Mouse (Mus musculus) CH12.LX (cell line): ENCODE data around the gene Tsen34. TPM values are rescaled to one million over a fixed set of nuclear protein-coding genes. Genes with fewer than 3 reads are reported as not detected.

Experiments used
- DNase-seq: peaks from one replicate; pipeline ENCODE4 v3.0.0-alpha.2; 2013; ENCODE audit errors: extremely low read depth
- H3K27ac ChIP-seq: 2 replicates; pipeline ENCODE4 v1.5.1; 2012; ENCODE audit warnings: low read depth, mild to moderate bottlenecking, control low read depth, moderate library complexity; ENCODE audit not compliant: insufficient read depth
- H3K27me3 ChIP-seq: replicated peaks from 2 replicates; pipeline ENCODE3; 2012; ENCODE audit warnings: inconsistent platforms
- H3K36me3 ChIP-seq, 2 experiments: replicated peaks in 1 of 2; 2 replicates each; pipeline versions ENCODE3 to v1.6.1; 2012; ENCODE audit warnings: inconsistent platforms in 1 of 2, low read length in 1 of 2, mild to moderate bottlenecking in 1 of 2, mixed read lengths in 1 of 2, moderate library complexity in 1 of 2; ENCODE audit not compliant: control insufficient read depth in 1 of 2, insufficient read depth in 1 of 2
- H3K4me1 ChIP-seq, 2 experiments: 2 replicates each; pipeline ENCODE4 v1.6.1; 2012; ENCODE audit warnings: inconsistent platforms in 1 of 2, moderate library complexity in 1 of 2; ENCODE audit not compliant: insufficient read depth in 2 of 2, control insufficient read depth in 1 of 2
- H3K4me2 ChIP-seq: 2 replicates; pipeline ENCODE4 v1.6.1; 2012; ENCODE audit warnings: low read depth, mild to moderate bottlenecking, control low read depth; ENCODE audit not compliant: poor library complexity, insufficient read depth, severe bottlenecking
- H3K4me3 ChIP-seq, 3 experiments: fragments of 150-350 bp in 1 of 3; sonication (generic) in 1 of 3; replicated peaks in 1 of 3; 2 replicates each; pipeline versions ENCODE3 to v1.5.1; 2011 to 2012; ENCODE audit warnings: low read depth in 2 of 3, low read length in 2 of 3, mild to moderate bottlenecking in 2 of 3, moderate library complexity in 2 of 3, control low read depth in 1 of 3, improper control_type of control experiment in 1 of 3, inconsistent platforms in 1 of 3, mixed read lengths in 1 of 3; ENCODE audit not compliant: poor library complexity in 1 of 3
- H3K79me2 ChIP-seq: replicated peaks from 2 replicates; pipeline ENCODE4 v1.6.1; 2012; ENCODE audit warnings: mild to moderate bottlenecking, moderate library complexity; ENCODE audit not compliant: control insufficient read depth, poor library complexity, insufficient read depth, severe bottlenecking; ENCODE audit errors: extremely low read depth
- H3K9ac ChIP-seq: 2 replicates; pipeline ENCODE4 v1.6.1; 2012; ENCODE audit warnings: low read depth, mild to moderate bottlenecking, control low read depth, moderate library complexity; ENCODE audit not compliant: insufficient read depth
- H3K9me3 ChIP-seq: replicated peaks from 2 replicates; pipeline ENCODE3; 2012; ENCODE audit warnings: low read length, inconsistent platforms, mixed read lengths
- BHLHE40 ChIP-seq: IDR thresholded peaks from 2 replicates; pipeline ENCODE4 v1.6.1; 2011; ENCODE audit warnings: mild to moderate bottlenecking, low read depth, low read length, improper control_type of control experiment
- CHD1 ChIP-seq: IDR thresholded peaks from 2 replicates; pipeline ENCODE4 v1.6.1; 2012; ENCODE audit warnings: low read depth, low read length, improper control_type of control experiment, inconsistent platforms
- CHD2 ChIP-seq: IDR thresholded peaks from 2 replicates; pipeline ENCODE4 v1.6.1; 2011; ENCODE audit warnings: low read length, improper control_type of control experiment
- CTCF ChIP-seq, 2 experiments: IDR thresholded peaks in 1 of 2; conservative IDR thresholded peaks in 1 of 2; 2 replicates each; pipeline ENCODE4 v1.5.1; 2011 to 2012; ENCODE audit warnings: low read depth in 2 of 2, low read length in 2 of 2, improper control_type of control experiment in 1 of 2, inconsistent platforms in 1 of 2, mild to moderate bottlenecking in 1 of 2, moderate library complexity in 1 of 2
- ELF1 ChIP-seq: IDR thresholded peaks from 2 replicates; pipeline ENCODE4 v1.6.1; 2014; ENCODE audit warnings: low read depth, mild to moderate bottlenecking, inconsistent platforms, low read length, improper control_type of control experiment
- EP300 ChIP-seq: IDR thresholded peaks from 2 replicates; pipeline ENCODE4 v1.6.1; 2011; ENCODE audit warnings: low read length, improper control_type of control experiment
- ETS1 ChIP-seq: conservative IDR thresholded peaks from 2 replicates; pipeline ENCODE4 v1.6.1; 2012; ENCODE audit warnings: low read depth, mild to moderate bottlenecking, inconsistent platforms, low read length, improper control_type of control experiment, moderate library complexity
- GABPA ChIP-seq: IDR thresholded peaks from 2 replicates; pipeline ENCODE4 v1.6.1; 2012; ENCODE audit warnings: low read depth, low read length, improper control_type of control experiment, inconsistent platforms; ENCODE audit not compliant: insufficient replicate concordance
- HCFC1 ChIP-seq: IDR thresholded peaks from 2 replicates; pipeline ENCODE4 v1.6.1; 2012; ENCODE audit warnings: low read depth, mild to moderate bottlenecking, inconsistent platforms, low read length, improper control_type of control experiment
- IRF4 ChIP-seq: IDR thresholded peaks from 2 replicates; pipeline ENCODE4 v1.6.1; 2014; ENCODE audit warnings: low read depth, mild to moderate bottlenecking, inconsistent platforms, low read length, improper control_type of control experiment
- JUN ChIP-seq: IDR thresholded peaks from 2 replicates; pipeline ENCODE4 v1.6.1; 2011; ENCODE audit warnings: low read depth, mild to moderate bottlenecking, low read length, improper control_type of control experiment, moderate library complexity; ENCODE audit not compliant: insufficient read depth
- JUND ChIP-seq: conservative IDR thresholded peaks from 2 replicates; pipeline ENCODE4 v1.6.1; 2011; ENCODE audit warnings: low read depth, low read length, improper control_type of control experiment
- KAT2A ChIP-seq: IDR thresholded peaks from 2 replicates; pipeline ENCODE4 v1.6.1; 2012; ENCODE audit warnings: low read length, improper control_type of control experiment, inconsistent platforms; ENCODE audit not compliant: insufficient replicate concordance
- MAFK ChIP-seq: IDR thresholded peaks from 2 replicates; pipeline ENCODE4 v1.6.1; 2011; ENCODE audit warnings: low read length, improper control_type of control experiment; ENCODE audit not compliant: insufficient replicate concordance
- MAX ChIP-seq: IDR thresholded peaks from 2 replicates; pipeline ENCODE4 v1.6.1; 2011; ENCODE audit warnings: low read length, improper control_type of control experiment
- MAZ ChIP-seq: IDR thresholded peaks from 2 replicates; pipeline ENCODE4 v1.6.1; 2012; ENCODE audit warnings: low read depth, mild to moderate bottlenecking, inconsistent platforms, low read length, improper control_type of control experiment, moderate library complexity
- MEF2A ChIP-seq: IDR thresholded peaks from 2 replicates; pipeline ENCODE4 v1.6.1; 2014; ENCODE audit warnings: low read depth, mild to moderate bottlenecking, inconsistent platforms, low read length, improper control_type of control experiment, borderline replicate concordance
- MXI1 ChIP-seq: IDR thresholded peaks from 2 replicates; pipeline ENCODE4 v1.6.1; 2011; ENCODE audit warnings: mild to moderate bottlenecking, low read depth, low read length, improper control_type of control experiment
- MYC ChIP-seq: IDR thresholded peaks from 2 replicates; pipeline ENCODE4 v1.6.1; 2011; ENCODE audit warnings: low read depth, mild to moderate bottlenecking, improper control_type of control experiment, low read length
- NELFE ChIP-seq: IDR thresholded peaks from 2 replicates; pipeline ENCODE4 v1.6.1; 2011; ENCODE audit warnings: low read depth, low read length, improper control_type of control experiment
- NRF1 ChIP-seq: IDR thresholded peaks from 2 replicates; pipeline ENCODE4 v1.6.1; 2014; ENCODE audit warnings: low read depth, mild to moderate bottlenecking, inconsistent platforms, low read length, improper control_type of control experiment, moderate library complexity
- POLR2A ChIP-seq: IDR thresholded peaks from 2 replicates; pipeline ENCODE4 v1.6.1; 2011; ENCODE audit warnings: low read depth, mild to moderate bottlenecking, improper control_type of control experiment, low read length
- POLR2AphosphoS2 ChIP-seq: IDR thresholded peaks from 2 replicates; pipeline ENCODE4 v1.6.1; 2011; ENCODE audit warnings: low read depth, low read length, improper control_type of control experiment
- RAD21 ChIP-seq: IDR thresholded peaks from 2 replicates; pipeline ENCODE4 v1.6.1; 2011; ENCODE audit warnings: low read depth, mild to moderate bottlenecking, low read length, improper control_type of control experiment, moderate library complexity
- RCOR1 ChIP-seq: conservative IDR thresholded peaks from 2 replicates; pipeline ENCODE4 v1.6.1; 2012; ENCODE audit warnings: low read depth, mild to moderate bottlenecking, inconsistent platforms, low read length, improper control_type of control experiment
- SIN3A ChIP-seq: IDR thresholded peaks from 2 replicates; pipeline ENCODE4 v1.6.1; 2012; ENCODE audit warnings: low read length, improper control_type of control experiment, inconsistent platforms
- SMC3 ChIP-seq: IDR thresholded peaks from 2 replicates; pipeline ENCODE4 v1.6.1; 2011; ENCODE audit warnings: low read depth, low read length, improper control_type of control experiment
- TBP ChIP-seq: conservative IDR thresholded peaks from 2 replicates; pipeline ENCODE4 v1.6.1; 2011; ENCODE audit warnings: low read depth, low read length, improper control_type of control experiment
- TCF12 ChIP-seq: IDR thresholded peaks from 2 replicates; pipeline ENCODE4 v1.6.1; 2014; ENCODE audit warnings: low read depth, mild to moderate bottlenecking, inconsistent platforms, low read length, improper control_type of control experiment
- USF2 ChIP-seq: conservative IDR thresholded peaks from 2 replicates; pipeline ENCODE4 v1.6.1; 2011; ENCODE audit warnings: low read depth, low read length, improper control_type of control experiment
- ZC3H11A ChIP-seq: IDR thresholded peaks from 2 replicates; pipeline ENCODE4 v1.6.1; 2012; ENCODE audit warnings: low read depth, mild to moderate bottlenecking, inconsistent platforms, low read length, improper control_type of control experiment
- ZKSCAN1 ChIP-seq: IDR thresholded peaks from 2 replicates; pipeline ENCODE4 v1.6.1; 2012; ENCODE audit warnings: low read depth, inconsistent platforms, low read length, improper control_type of control experiment, borderline replicate concordance
- dilution Hi-C: fragments of 300-500 bp; cut with MboI; formaldehyde crosslinking; loops from 2 replicates; pipeline ENCODE4 v1.14.3; 2020; ENCODE audit warnings: low sequenced_read_pairs; ENCODE audit not compliant: extremely low pct_unique_long_range_greater_than_20kb, extremely low pct_ligation_motif_present
- in situ Hi-C: fragments of 300-500 bp; cut with MboI; formaldehyde crosslinking; loops from 3 replicates; pipeline ENCODE4 v1.14.3; 2019; ENCODE audit warnings: low sequenced_read_pairs, low pct_ligation_motif_present, low pct_unique_long_range_greater_than_20kb, mixed read lengths
- polyA plus RNA-seq: library from polyadenylated mRNA; unstranded; fragments of >175 nt; gene quantifications from 2 replicates; pipeline ENCODE4 v1.2.1, GENCODE M21; 2012; ENCODE audit warnings: low read depth; ENCODE audit not compliant: insufficient read length
- total RNA-seq, 2 experiments: library from RNA; depleted of rRNA; stranded (reverse); fragments of 300-350 nt in 1 of 2; fragments of >200 nt in 1 of 2; gene quantifications; 2 replicates each; pipeline ENCODE4 v1.2.3; 2012 to 2014

The Tsen34 gene
- total and polyA plus RNA-seq, 3 experiments = 23.1 to 40.2 (median 34.8) TPM

DNA sequence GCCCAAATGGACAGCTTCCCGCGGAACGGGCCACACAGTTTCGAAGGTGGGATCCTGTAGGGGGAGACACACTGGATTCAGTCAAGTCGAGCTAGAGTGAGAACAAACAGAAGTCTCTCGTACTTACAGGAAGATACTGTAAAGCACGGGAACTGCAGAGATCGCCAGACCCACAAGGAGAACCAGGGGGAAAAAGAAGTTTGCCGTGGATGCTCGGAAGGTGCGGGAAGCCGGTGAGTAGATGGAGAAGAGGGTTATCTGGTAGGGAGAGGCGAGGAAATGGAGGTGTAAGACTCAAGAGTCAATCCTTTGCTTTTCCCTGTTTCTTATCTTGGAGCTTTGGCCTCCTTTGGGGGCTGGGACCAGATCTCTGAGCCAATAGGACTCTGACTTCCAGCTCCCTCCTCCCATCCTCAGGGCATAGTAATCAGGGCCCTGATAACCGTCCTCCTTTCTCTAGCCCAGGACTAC is 25.7 kb upstream of the Tsen34 start:
- dilution Hi-C loops = no loop called here
- no peak overlapping the region for H3K27ac ChIP-seq
- no peak overlapping the region for H3K4me2 ChIP-seq
- no peaks in the 10 kb centered on the region for H3K27me3 ChIP-seq
- H3K9me3 ChIP-seq = no peaks in the 10 kb centered on the region
- no peak overlapping the region for H3K4me3 ChIP-seq
- peaks cover 6 to 31% of the 10 kb centered on the region in 2 experiments for H3K36me3 ChIP-seq
- peaks cover 0 to 25% of the 10 kb centered on the region in 2 experiments; a peak in 2 of 4 replicates for H3K4me1 ChIP-seq
- no peak overlapping the region for H3K9ac ChIP-seq
- no peak for DNase-seq
- H3K79me2 ChIP-seq = peaks cover 13% of the 10 kb centered on the region; the same call in 1 of the 2 replicates
- in situ Hi-C loops = no loop called here
- TF ChIP-seq GABPA (no peak), MYC (no peak), POLR2AphosphoS2 (no peak), CHD2 (no peak), MAFK (no peak), JUN (no peak), TBP (no peak), MAX (no peak), CHD1 (no peak), KAT2A (no peak), MAZ (no peak), JUND (no peak), POLR2A (no peak), ZKSCAN1 (no peak), HCFC1 (no peak), MEF2A (no peak), RAD21 (no peak), RCOR1 (no peak), MXI1 (no peak)

DNA sequence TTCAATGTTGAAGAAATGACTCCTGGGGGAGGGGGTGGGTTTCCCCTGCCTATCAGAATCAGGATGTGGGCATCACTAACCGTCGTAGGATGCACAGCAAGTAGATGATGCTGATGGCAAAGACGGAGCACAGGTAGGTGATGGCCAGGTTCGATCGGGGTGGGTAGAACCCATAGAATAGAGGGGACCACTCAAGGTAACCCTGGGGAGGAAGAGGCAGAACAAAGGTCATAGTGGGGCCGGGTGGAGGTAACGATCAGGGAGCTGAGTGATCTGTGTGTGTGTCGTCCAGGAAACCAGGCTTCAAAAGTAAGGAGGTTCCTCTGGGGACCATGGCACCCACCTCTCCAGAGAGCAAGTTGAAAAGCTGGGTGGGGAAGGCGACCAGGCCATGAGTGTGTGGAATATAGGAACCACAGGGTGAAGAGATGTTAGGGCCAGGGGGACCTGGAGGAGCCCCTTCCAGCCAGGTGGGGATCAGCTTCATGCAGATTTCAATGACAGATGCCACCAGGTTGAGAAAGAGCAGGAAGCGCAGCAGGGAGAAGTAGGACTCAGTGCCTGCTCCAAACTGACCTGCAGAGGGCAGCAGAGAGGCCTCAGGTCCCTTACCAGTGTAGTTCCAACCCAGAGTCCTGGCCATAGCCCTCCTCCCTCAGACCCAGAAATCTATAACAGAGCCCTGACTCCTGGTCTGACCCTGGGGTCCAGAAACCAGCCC is 18.0 kb upstream of the Tsen34 start:
- Histone ChIP-seq H3K36me3 (peaks cover 0 to 39% of the 10 kb centered on the region in 2 experiments), H3K4me1 (peaks cover 0 to 28% of the 10 kb centered on the region in 2 experiments; a peak in 2 of 4 replicates), H3K27ac (no peak overlapping the region), H3K4me2 (no peak overlapping the region), H3K4me3 (no peak overlapping the region), H3K27me3 (no peaks in the 10 kb centered on the region), H3K9me3 (no peaks in the 10 kb centered on the region), H3K79me2 (no peaks in the 10 kb centered on the region), H3K9ac (no peak overlapping the region)
- peak; percentile 85 for DNase-seq
- TF ChIP-seq NRF1 (no peak), NELFE (no peak; the same call in 1 of the 2 replicates), SMC3 (peak; percentile 84), RCOR1 (no peak), IRF4 (peak; percentile 17; the same call in 1 of the 2 replicates), SIN3A (no peak), BHLHE40 (no peak), USF2 (no peak), ELF1 (0 out of 2 replicates have a peak, but pooled peaks have one; percentile 38), CHD2 (no peak), RAD21 (peak; percentile 71), GABPA (no peak), EP300 (no peak), MEF2A (no peak), HCFC1 (no peak), ETS1 (no peak), TBP (no peak), CTCF (conservative IDR thresholded peaks at IDR 0.05 in 1 of 2, IDR thresholded peaks at IDR 0.05 in 1 of 2; ENCODE audit: low read depth in 2 of 2, low read length in 2 of 2) (peak; percentile 88 to 96), TCF12 (0 out of 2 replicates have a peak, but pooled peaks have one; percentile 14), ZC3H11A (peak; percentile 14; the same call in 1 of the 2 replicates)
- dilution Hi-C loops = no loop called here
- in situ Hi-C loops = no loop called here
